Mouse (Mus musculus) kidney, embryonic 16.5 days (tissue): Measurements from ENCODE around the gene Adam19. TPM values are rescaled to one million over a fixed set of nuclear protein-coding genes. Genes with fewer than 3 reads are reported as not detected.
"Not testable (repeated sequence)": the region's sequence is repeated elsewhere in the genome, so short reads cannot be mapped to it uniquely, and the experiment has no call there.

Experiments
- ATAC-seq: fragments of 200-750 bp; cut with Nextera tagmentation; 2 replicates; pipeline ENCODE4 v1.8.0; 2017; ENCODE audit warnings: moderate TSS enrichment; ENCODE audit not compliant: low FRiP score, low TSS enrichment
- H3K27ac ChIP-seq: fragments of 300-500 bp; sonication (generic); 2 replicates; pipeline ENCODE4 v1.5.1; 2014; ENCODE audit warnings: low read length
- H3K27me3 ChIP-seq: fragments of 300-500 bp; sonication (generic); 2 replicates; pipeline ENCODE4 v1.6.1; 2014; ENCODE audit warnings: low read length, control low read depth, mixed read lengths; ENCODE audit not compliant: insufficient read depth
- H3K36me3 ChIP-seq: fragments of 300-500 bp; sonication (generic); 2 replicates; pipeline ENCODE4 v1.6.1; 2014; ENCODE audit warnings: low read length, control low read depth, mixed read lengths; ENCODE audit not compliant: insufficient read depth
- H3K4me1 ChIP-seq: fragments of 300-500 bp; sonication (generic); 2 replicates; pipeline ENCODE4 v1.6.1; 2014; ENCODE audit warnings: low read length, control low read depth, mixed read lengths; ENCODE audit not compliant: insufficient read depth
- H3K4me2 ChIP-seq: fragments of 300-500 bp; sonication (generic); replicated peaks from 2 replicates; pipeline ENCODE4 v1.6.1; 2014; ENCODE audit warnings: low read depth, low read length
- H3K4me3 ChIP-seq: fragments of 300-500 bp; sonication (generic); 2 replicates; pipeline ENCODE4 v1.5.1; 2014; ENCODE audit warnings: mild to moderate bottlenecking, low read length
- H3K9ac ChIP-seq: fragments of 300-500 bp; sonication (generic); replicated peaks from 2 replicates; pipeline ENCODE4 v1.6.1; 2014; ENCODE audit warnings: low read length
- H3K9me3 ChIP-seq: fragments of 300-500 bp; sonication (generic); 2 replicates; pipeline ENCODE4 v1.6.1; 2016; ENCODE audit warnings: low read length, control low read depth
- WGBS: fragments of 180-500 bp; shearing (Covaris S2); extraction: QIAGEN DNeasy Blood & Tissue Kit; methylation state at CpG from one replicate; pipeline ENCODE4 v1.1.7; 2014; 5-methylcytosine and 5-hydroxymethylcytosine counted together
- polyA plus RNA-seq: library from polyadenylated mRNA; unstranded; fragments of >200 nt; fragmentation: Nextera tagmentation; extraction: Ambion mirVana; gene quantifications from 2 replicates; pipeline ENCODE4 v1.2.1, GENCODE M21; 2015

Adam19 gene
- polyA plus RNA-seq, 1 experiment from 2014 or later = 16.5 TPM

DNA sequence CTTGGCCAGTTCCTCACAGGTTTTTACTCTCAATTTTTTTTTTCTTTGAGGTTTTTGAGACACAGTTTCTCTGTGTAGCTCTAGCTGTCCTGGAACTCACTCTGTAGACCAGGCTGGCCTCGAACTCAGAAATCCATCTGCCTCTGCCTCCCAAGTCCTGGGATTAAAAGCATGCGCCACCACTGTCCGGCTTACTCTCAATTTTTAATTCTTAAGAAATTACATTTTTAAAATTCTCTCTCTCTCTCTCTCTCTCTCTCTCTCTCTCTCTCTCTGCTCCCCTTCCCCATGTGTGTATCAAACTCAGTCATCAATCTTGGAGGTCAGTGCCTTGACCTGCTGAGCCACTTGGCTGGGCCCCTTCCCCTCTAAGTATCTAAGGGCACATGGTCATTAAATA, 2.3 kb upstream of the Adam19 start:
- ATAC-seq, H3K27me3 ChIP-seq, H3K9me3 ChIP-seq, H3K4me3 ChIP-seq, H3K9ac ChIP-seq, H3K27ac ChIP-seq, H3K36me3 ChIP-seq, H3K4me2 ChIP-seq: not testable (repeated sequence)
- WGBS = 94% methylated on average over 3 of the region's 3 CpGs
- H3K4me1 ChIP-seq = peaks cover 33% of the 10 kb centered on the region

DNA sequence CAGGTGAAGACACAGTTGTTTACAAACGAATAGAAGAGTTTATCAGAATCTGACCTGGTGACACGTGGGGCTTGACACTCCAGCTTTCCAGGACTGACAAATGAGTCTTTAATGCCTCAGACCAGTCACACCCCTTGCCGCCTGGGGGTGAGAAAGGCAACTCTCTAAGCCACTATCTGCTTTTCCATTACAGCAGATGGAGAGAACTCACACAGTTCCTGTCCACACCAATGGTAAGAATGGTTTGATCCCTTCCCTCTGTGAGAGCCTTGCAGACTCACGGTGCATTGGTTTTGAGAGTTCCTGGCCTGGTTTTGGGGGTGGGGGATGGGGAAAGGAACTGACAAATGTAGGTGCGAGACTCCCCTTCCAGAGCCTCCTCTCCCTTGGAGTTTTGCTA, 1.5 kb upstream of the Adam19 start:
- WGBS = 53% methylated on average over 5 of the region's 5 CpGs
- H3K9ac ChIP-seq = no peak overlapping the region
- H3K36me3 ChIP-seq = no peaks in the 10 kb centered on the region
- H3K4me2 ChIP-seq = no peak overlapping the region
- peaks cover 33% of the 10 kb centered on the region for H3K4me1 ChIP-seq
- H3K27me3 ChIP-seq = no peaks in the 10 kb centered on the region
- no peak for ATAC-seq
- H3K27ac ChIP-seq = no peak overlapping the region
- H3K4me3 ChIP-seq = no peak overlapping the region
- no peaks in the 10 kb centered on the region for H3K9me3 ChIP-seq

DNA sequence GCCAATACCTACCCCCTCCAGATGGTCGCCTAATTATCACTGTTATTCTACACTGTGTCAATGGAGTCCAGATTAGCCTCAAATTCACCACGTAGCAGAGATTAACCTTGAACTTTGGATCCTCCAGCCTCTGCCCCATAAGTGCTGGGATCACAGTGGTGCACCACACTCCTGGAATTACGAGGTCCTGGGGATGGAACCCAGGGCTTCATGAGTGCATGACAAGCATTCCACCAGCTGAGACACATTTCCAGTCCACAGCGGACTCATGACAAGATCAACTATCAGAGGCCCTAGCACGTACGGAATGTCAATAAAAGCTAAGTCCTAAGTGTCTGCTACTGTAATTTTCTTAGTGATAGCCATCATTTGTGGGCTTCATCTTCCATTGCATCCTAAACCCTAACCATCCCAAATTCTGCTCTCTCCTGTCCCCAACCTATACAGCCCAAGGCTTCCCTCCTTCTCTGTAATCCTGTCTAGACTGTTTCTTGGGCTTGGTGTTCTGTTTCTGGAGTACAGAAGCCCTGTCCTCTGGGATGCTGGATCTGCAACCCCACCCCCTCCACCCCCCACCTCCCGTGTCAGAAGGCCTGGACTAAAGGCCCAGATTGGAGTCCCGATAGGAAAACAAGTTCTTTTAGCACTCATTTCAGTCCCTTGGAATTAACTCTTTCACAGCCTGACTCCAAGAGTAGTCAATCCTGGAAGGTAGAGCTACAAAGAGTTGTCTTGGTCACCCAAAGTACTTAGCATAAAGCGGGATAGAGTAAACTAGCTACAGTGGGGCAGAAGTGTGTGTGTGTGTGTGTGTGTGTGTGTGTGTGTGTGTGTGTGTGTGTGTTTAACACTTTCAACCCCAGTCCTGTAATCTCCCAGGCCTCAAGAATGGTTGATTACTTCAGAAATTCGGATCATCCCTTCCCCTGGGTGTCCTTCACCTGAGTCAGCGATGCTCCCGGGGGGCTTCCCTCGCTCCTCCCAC, 589 bp upstream of the Adam19 start:
- peaks cover 33% of the 10 kb centered on the region for H3K4me1 ChIP-seq
- H3K4me2 ChIP-seq = peak overlapping the region; percentile 72
- peak overlapping the region; percentile 74 for H3K4me3 ChIP-seq
- no peaks in the 10 kb centered on the region for H3K9me3 ChIP-seq
- peak; percentile 9 for ATAC-seq
- H3K27me3 ChIP-seq = no peaks in the 10 kb centered on the region
- peak overlapping the region; percentile 94 for H3K27ac ChIP-seq
- 22% methylated on average over 13 of the region's 13 CpGs for WGBS
- H3K36me3 ChIP-seq = no peaks in the 10 kb centered on the region
- H3K9ac ChIP-seq = peak overlapping the region; percentile 83

DNA sequence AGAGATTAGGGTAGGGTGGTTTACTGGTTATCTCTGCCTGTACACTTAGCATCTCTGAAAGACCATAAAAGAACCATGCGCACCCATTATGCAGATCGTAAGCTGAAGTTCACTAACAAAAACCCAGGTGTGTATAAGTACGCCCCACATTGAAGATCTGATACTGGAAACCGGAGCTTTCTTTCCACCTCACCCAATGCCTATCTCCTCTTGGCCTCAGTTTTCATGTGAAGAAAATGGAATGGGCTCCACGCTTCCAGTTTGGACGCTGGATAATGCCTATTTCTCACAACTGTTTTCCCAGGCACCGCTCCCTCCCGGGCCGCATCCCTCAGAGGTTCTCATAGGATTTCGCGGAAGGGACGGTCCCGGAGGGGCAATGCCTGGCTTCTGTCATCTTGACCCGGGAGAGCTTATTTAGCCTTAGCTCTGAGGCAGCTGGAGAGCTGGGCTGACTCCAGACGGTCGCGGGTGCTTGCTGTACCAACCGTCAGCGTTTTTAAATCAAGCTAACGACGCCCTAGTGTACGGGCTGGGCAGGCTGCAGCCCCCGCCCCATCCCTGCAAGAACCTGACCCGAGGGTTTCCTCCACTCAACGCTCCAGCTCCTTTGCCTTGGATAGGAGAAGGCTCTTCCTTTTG, 1.1 kb downstream of the Adam19 start:
- WGBS = 1% methylated on average over 25 of the region's 25 CpGs
- Histone ChIP-seq H3K36me3 (no peaks in the 10 kb centered on the region), H3K9ac (peak overlapping the region; percentile 83), H3K9me3 (no peaks in the 10 kb centered on the region), H3K4me3 (peak overlapping the region; percentile 74), H3K4me1 (peaks cover 33% of the 10 kb centered on the region), H3K27ac (peak overlapping the region; percentile 94), H3K4me2 (peak overlapping the region; percentile 72), H3K27me3 (no peaks in the 10 kb centered on the region)
- peak; percentile 7; the same call in 1 of the 2 replicates for ATAC-seq

DNA sequence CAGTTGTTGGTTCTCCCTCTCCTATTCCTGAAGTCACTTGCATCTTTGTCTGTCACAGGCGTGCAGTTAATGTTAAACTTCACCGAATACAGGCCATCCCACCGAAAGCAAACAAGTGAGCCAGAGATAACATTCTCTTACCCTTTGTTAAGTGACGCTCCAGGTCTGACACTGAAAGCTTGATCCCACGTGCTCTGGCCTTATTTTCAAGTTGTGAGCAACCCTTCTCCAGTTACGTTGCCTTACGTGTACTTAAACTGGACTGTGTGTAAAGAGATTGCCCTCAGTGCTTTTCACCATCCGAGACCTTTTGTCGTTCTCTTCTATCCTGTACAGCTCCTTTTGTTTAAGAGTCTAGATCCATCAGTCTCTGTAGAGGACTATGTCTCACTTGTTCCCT, 2.2 kb downstream of the Adam19 start:
- Histone ChIP-seq H3K27me3 (no peaks in the 10 kb centered on the region), H3K4me3 (peak overlapping the region; percentile 74), H3K27ac (no peak overlapping the region), H3K9ac (no peak overlapping the region; the same call in 1 of the 2 replicates), H3K4me2 (peak overlapping the region; percentile 72), H3K9me3 (no peaks in the 10 kb centered on the region), H3K36me3 (no peaks in the 10 kb centered on the region), H3K4me1 (peaks cover 31% of the 10 kb centered on the region)
- ATAC-seq = no peak
- 20% methylated on average over 9 of the region's 9 CpGs for WGBS

DNA sequence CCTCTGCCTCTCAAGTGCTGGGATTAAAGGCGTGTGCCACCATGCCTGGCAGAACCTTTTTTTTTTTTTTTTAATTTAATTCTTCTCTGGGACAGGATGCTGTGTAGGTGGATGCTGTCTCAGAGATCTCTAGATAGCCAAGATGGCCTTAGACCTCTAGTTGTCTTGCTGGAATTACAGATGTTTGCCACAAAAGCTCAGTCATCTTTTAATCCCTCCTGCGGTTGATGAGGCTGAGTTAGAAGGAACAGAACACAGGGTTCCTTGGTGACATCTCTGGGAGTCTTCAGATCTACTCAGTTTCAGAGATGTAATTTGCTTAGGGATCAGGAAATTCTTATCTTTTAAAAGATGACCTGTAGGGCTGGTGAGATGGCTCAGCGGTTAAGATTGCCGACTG, 3.1 kb downstream of the Adam19 start:
- Histone ChIP-seq H3K9ac (no peak overlapping the region), H3K4me1 (peaks cover 38% of the 10 kb centered on the region), H3K27ac (no peak overlapping the region), H3K4me2 (no peak overlapping the region), H3K9me3 (no peaks in the 10 kb centered on the region), H3K4me3 (no peak overlapping the region), H3K36me3 (no peaks in the 10 kb centered on the region), H3K27me3 (no peaks in the 10 kb centered on the region)
- WGBS = 95% methylated on average over 4 of the region's 4 CpGs
- ATAC-seq = no peak

DNA sequence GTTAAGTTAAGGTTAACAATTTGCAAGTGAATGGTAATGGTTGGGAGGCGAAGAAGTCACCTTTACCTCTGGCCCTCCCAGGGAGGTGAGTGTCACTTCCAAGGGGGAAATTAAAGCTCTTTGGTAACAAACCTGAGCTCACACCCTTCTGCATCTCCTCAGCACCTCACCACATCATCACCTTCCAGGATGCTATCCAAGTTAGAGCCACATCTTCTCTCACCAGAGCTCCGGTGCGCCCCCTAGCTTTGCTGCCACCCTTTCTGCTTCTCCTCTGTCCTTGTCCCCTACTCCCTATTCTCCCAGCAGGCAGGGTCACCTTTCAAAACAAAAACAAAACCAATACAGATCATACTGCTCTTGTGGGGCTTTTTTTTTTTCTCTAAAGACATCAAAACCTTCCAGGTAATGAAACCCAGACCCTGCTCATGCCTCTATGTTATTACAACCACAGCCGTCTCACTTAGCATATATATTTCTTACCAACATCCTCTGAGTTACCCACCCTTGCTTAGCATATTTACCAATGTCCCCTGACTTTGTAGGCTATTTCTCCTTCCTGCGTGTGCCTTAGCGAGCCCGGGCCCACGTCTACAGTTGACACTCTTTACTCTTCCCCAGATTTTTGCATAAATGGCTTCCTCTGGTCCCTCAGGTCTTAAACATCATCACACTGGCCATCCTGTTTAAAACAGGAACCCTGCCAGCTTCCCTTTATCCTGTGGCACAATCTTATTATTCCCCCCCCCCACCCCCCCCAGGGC, 4.3 kb downstream of the Adam19 start:
- Histone ChIP-seq H3K36me3 (no peaks in the 10 kb centered on the region), H3K27me3 (no peaks in the 10 kb centered on the region), H3K4me3 (no peak overlapping the region), H3K9me3 (no peaks in the 10 kb centered on the region), H3K4me1 (peaks cover 41% of the 10 kb centered on the region), H3K4me2 (no peak overlapping the region), H3K9ac (no peak overlapping the region), H3K27ac (no peak overlapping the region)
- WGBS = 76% methylated on average over 8 of the region's 8 CpGs
- ATAC-seq = no peak

DNA sequence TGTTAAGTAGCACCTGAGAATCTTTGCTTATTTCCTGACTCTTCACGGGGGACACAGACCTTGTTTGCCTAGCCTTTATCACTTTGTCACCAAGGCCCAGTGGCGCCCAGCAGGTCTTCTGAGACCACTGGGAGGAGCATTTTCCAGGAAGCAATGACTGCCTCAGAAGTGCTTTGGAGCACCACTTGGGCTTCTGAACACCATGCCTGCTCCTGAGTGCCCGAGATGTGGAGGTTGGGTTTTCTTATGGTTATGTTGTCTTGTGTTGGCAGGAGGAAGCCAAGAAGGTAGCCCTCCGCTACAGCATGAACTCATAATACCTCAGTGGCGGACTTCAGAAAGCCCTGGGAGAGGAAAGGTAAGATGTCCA, 4.8 kb downstream of the Adam19 start:
- 66% methylated on average over 5 of the region's 5 CpGs for WGBS
- Histone ChIP-seq H3K4me1 (peaks cover 42% of the 10 kb centered on the region), H3K4me3 (no peak overlapping the region), H3K9ac (no peak overlapping the region), H3K27me3 (no peaks in the 10 kb centered on the region), H3K4me2 (no peak overlapping the region), H3K9me3 (no peaks in the 10 kb centered on the region), H3K36me3 (no peaks in the 10 kb centered on the region), H3K27ac (no peak overlapping the region)
- no peak for ATAC-seq

DNA sequence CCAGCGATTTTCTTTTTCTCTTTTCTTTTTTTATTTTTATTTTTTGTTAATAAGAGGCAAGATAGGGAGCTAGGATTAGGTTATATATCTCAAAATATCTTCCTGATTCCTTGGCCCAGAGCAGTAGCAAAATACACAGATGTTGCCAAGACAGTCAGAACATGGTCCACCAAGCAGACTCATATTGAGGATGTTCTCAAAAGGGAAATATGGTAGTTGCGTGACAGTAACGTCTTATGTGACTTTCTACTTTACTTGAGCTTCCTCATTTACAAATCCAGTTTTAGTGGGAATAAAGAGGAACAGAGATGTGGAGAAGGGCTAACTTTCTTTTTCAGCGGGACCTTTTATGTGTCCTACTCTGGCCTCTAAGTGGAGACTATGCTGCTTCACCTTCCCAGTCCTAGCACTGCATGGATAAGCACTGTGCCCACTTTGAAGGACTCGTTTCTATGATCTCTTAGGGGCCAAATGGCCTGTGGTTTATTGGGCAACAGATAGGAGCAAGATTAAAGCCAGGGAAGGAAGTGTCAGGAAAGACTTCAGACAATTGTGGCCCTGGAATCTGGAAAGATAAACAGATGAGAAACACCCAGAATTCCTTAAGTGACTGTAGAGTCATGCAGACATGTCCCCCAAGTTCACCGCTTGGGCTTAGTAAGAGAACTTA, 6.1 kb downstream of the Adam19 start:
- no peak overlapping the region for H3K4me2 ChIP-seq
- H3K4me3 ChIP-seq = no peak overlapping the region
- 51% methylated on average over 6 of the region's 6 CpGs for WGBS
- no peaks in the 10 kb centered on the region for H3K27me3 ChIP-seq
- peak overlapping the region; percentile 72 for H3K27ac ChIP-seq
- H3K9ac ChIP-seq = no peak overlapping the region
- no peaks in the 10 kb centered on the region for H3K36me3 ChIP-seq
- no peaks in the 10 kb centered on the region for H3K9me3 ChIP-seq
- no peak for ATAC-seq
- peaks cover 34% of the 10 kb centered on the region for H3K4me1 ChIP-seq
